Mouse (Mus musculus): Measurements from ENCODE around the gene Pikfyve. TPM values are rescaled to one million over a fixed set of nuclear protein-coding genes. Genes with fewer than 3 reads are reported as not detected.
A peak's percentile ranks its signal among the peaks of the same experiment; 100 is the strongest.

Pikfyve gene
- polyA plus RNA-seq, 1 experiment from 2014 or later: 15.5 TPM

GRCm38 (mm10) chr1:65167496-65167895 lies 19.0 kb upstream of the Pikfyve start:
- Histone ChIP-seq H3K4me1 (replicated peaks; ENCODE audit: control insufficient read depth, insufficient read depth, low read length) (no peaks in the 10 kb centered on the region), H3K4me2 (ENCODE audit: low read length) (no peak overlapping the region)
- WGBS: 90% methylated on average over 1 of the region's 1 CpGs

GRCm38 (mm10) chr1:65169536-65169935 lies 16.9 kb upstream of the Pikfyve start:
- Histone ChIP-seq H3K27ac (ENCODE audit: low read depth) (no peak overlapping the region), H3K9ac (ENCODE audit: low read length) (no peak overlapping the region), H3K4me2 (ENCODE audit: low read length) (no peak overlapping the region), H3K4me3 (ENCODE audit: low read depth, low read length) (no peak overlapping the region), H3K36me3 (ENCODE audit: control insufficient read depth, insufficient read depth, low read length) (peaks cover 88% of the 10 kb centered on the region), H3K9me3 (ENCODE audit: control insufficient read depth, low read length) (no peaks in the 10 kb centered on the region), H3K27me3 (replicated peaks; ENCODE audit: control insufficient read depth, insufficient read depth, low read length) (no peaks in the 10 kb centered on the region), H3K4me1 (replicated peaks; ENCODE audit: control insufficient read depth, insufficient read depth, low read length) (no peaks in the 10 kb centered on the region)
- DNase-seq (ENCODE audit: low spot score) (no peak), ATAC-seq (replicated peaks; ENCODE audit: low FRiP score, low TSS enrichment, low read depth) (no peak)
- WGBS: 89% methylated on average over 7 of the region's 7 CpGs

More at GRCm38 (mm10) chr1:65167496-65167895, 19.0 kb upstream of the Pikfyve start:
- Histone ChIP-seq H3K9me3 (ENCODE audit: control insufficient read depth, low read length) (no peaks in the 10 kb centered on the region), H3K4me3 (ENCODE audit: low read depth, low read length) (no peak overlapping the region), H3K27ac (ENCODE audit: low read depth) (no peak overlapping the region), H3K36me3 (ENCODE audit: control insufficient read depth, insufficient read depth, low read length) (peaks cover 89% of the 10 kb centered on the region), H3K27me3 (replicated peaks; ENCODE audit: control insufficient read depth, insufficient read depth, low read length) (no peaks in the 10 kb centered on the region), H3K9ac (ENCODE audit: low read length) (no peak overlapping the region)
- ATAC-seq (replicated peaks; ENCODE audit: low FRiP score, low TSS enrichment, low read depth) (no peak), DNase-seq (ENCODE audit: low spot score) (no peak)

GRCm38 (mm10) chr1:65169947-65170346 lies 16.5 kb upstream of the Pikfyve start:
- no peaks in the 10 kb centered on the region for H3K9me3 ChIP-seq (ENCODE audit: control insufficient read depth, low read length)
- H3K4me3 ChIP-seq (ENCODE audit: low read depth, low read length): no peak overlapping the region
- ATAC-seq (replicated peaks; ENCODE audit: low FRiP score, low TSS enrichment, low read depth) (no peak), DNase-seq (ENCODE audit: low spot score) (no peak)
- H3K27ac ChIP-seq (ENCODE audit: low read depth): no peak overlapping the region
- H3K4me2 ChIP-seq (ENCODE audit: low read length): no peak overlapping the region
- H3K9ac ChIP-seq (ENCODE audit: low read length): no peak overlapping the region
- no peaks in the 10 kb centered on the region for H3K4me1 ChIP-seq (replicated peaks; ENCODE audit: control insufficient read depth, insufficient read depth, low read length)
- 77% methylated on average over 5 of the region's 5 CpGs for WGBS
- H3K27me3 ChIP-seq (replicated peaks; ENCODE audit: control insufficient read depth, insufficient read depth, low read length): no peaks in the 10 kb centered on the region
- H3K36me3 ChIP-seq (ENCODE audit: control insufficient read depth, insufficient read depth, low read length): peaks cover 85% of the 10 kb centered on the region

- Histone ChIP-seq H3K4me2 (ENCODE audit: low read length) (no peak overlapping the region), H3K36me3 (ENCODE audit: control insufficient read depth, insufficient read depth, low read length) (peaks cover 69% of the 10 kb centered on the region), H3K9me3 (ENCODE audit: control insufficient read depth, low read length) (no peaks in the 10 kb centered on the region), H3K27ac (ENCODE audit: low read depth) (no peak overlapping the region), H3K4me1 (replicated peaks; ENCODE audit: control insufficient read depth, insufficient read depth, low read length) (no peaks in the 10 kb centered on the region), H3K27me3 (replicated peaks; ENCODE audit: control insufficient read depth, insufficient read depth, low read length) (no peaks in the 10 kb centered on the region), H3K4me3 (ENCODE audit: low read depth, low read length) (no peak overlapping the region), H3K9ac (ENCODE audit: low read length) (no peak overlapping the region)
- WGBS: 89% methylated on average over 4 of the region's 4 CpGs
- DNase-seq (ENCODE audit: low spot score) (no peak), ATAC-seq (replicated peaks; ENCODE audit: low FRiP score, low TSS enrichment, low read depth) (no peak)
Measured at GRCm38 (mm10) chr1:65171579-65171978, 14.9 kb upstream of the Pikfyve start.

- DNase-seq (ENCODE audit: low spot score): no peak
- no peak for ATAC-seq (replicated peaks; ENCODE audit: low FRiP score, low TSS enrichment, low read depth)
- no peaks in the 10 kb centered on the region for H3K9me3 ChIP-seq (ENCODE audit: control insufficient read depth, low read length)
- no peak overlapping the region for H3K9ac ChIP-seq (ENCODE audit: low read length)
- H3K36me3 ChIP-seq (ENCODE audit: control insufficient read depth, insufficient read depth, low read length): peaks cover 49% of the 10 kb centered on the region
- H3K4me3 ChIP-seq (ENCODE audit: low read depth, low read length): no peak overlapping the region
- H3K4me2 ChIP-seq (ENCODE audit: low read length): no peak overlapping the region
- 90% methylated on average over 2 of the region's 2 CpGs for WGBS
- no peaks in the 10 kb centered on the region for H3K27me3 ChIP-seq (replicated peaks; ENCODE audit: control insufficient read depth, insufficient read depth, low read length)
- no peak overlapping the region for H3K27ac ChIP-seq (ENCODE audit: low read depth)
- peaks cover 8% of the 10 kb centered on the region; the same call in 1 of the 2 replicates for H3K4me1 ChIP-seq (replicated peaks; ENCODE audit: control insufficient read depth, insufficient read depth, low read length)
Measured at GRCm38 (mm10) chr1:65173716-65174115, 12.8 kb upstream of the Pikfyve start.

- Histone ChIP-seq H3K9me3 (ENCODE audit: control insufficient read depth, low read length) (no peaks in the 10 kb centered on the region), H3K36me3 (ENCODE audit: control insufficient read depth, insufficient read depth, low read length) (peaks cover 26% of the 10 kb centered on the region), H3K4me1 (replicated peaks; ENCODE audit: control insufficient read depth, insufficient read depth, low read length) (peaks cover 8% of the 10 kb centered on the region; the same call in 1 of the 2 replicates), H3K4me2 (ENCODE audit: low read length) (peak overlapping the region; percentile 76; the same call in 1 of the 2 replicates), H3K27ac (ENCODE audit: low read depth) (no peak overlapping the region), H3K27me3 (replicated peaks; ENCODE audit: control insufficient read depth, insufficient read depth, low read length) (no peaks in the 10 kb centered on the region), H3K4me3 (ENCODE audit: low read depth, low read length) (no peak overlapping the region), H3K9ac (ENCODE audit: low read length) (no peak overlapping the region)
- DNase-seq (ENCODE audit: low spot score) (no peak), ATAC-seq (replicated peaks; ENCODE audit: low FRiP score, low TSS enrichment, low read depth) (no peak)
- WGBS: 61% methylated on average over 4 of the region's 4 CpGs
Measured at GRCm38 (mm10) chr1:65176171-65176570, 10.3 kb upstream of the Pikfyve start.

- Histone ChIP-seq H3K4me2 (ENCODE audit: low read length) (peak overlapping the region; percentile 76), H3K4me1 (replicated peaks; ENCODE audit: control insufficient read depth, insufficient read depth, low read length) (peaks cover 8% of the 10 kb centered on the region; the same call in 1 of the 2 replicates), H3K27ac (ENCODE audit: low read depth) (no peak overlapping the region), H3K4me3 (ENCODE audit: low read depth, low read length) (0 out of 2 replicates have a peak overlapping the region, but pooled peaks have one; percentile 78), H3K9ac (ENCODE audit: low read length) (no peak overlapping the region), H3K9me3 (ENCODE audit: control insufficient read depth, low read length) (no peaks in the 10 kb centered on the region), H3K36me3 (ENCODE audit: control insufficient read depth, insufficient read depth, low read length) (peaks cover 20% of the 10 kb centered on the region), H3K27me3 (replicated peaks; ENCODE audit: control insufficient read depth, insufficient read depth, low read length) (no peaks in the 10 kb centered on the region)
- no peak for DNase-seq (ENCODE audit: low spot score)
- 68% methylated on average over 5 of the region's 5 CpGs for WGBS
- no peak for ATAC-seq (replicated peaks; ENCODE audit: low FRiP score, low TSS enrichment, low read depth)
Measured at GRCm38 (mm10) chr1:65176912-65177311, 9.6 kb upstream of the Pikfyve start.

GRCm38 (mm10) chr1:65177452-65177851 lies 9.0 kb upstream of the Pikfyve start:
- DNase-seq (ENCODE audit: low spot score): no peak

More at GRCm38 (mm10) chr1:65177452-65177851, 9.0 kb upstream of the Pikfyve start:
- Histone ChIP-seq H3K4me3 (ENCODE audit: low read depth, low read length) (peak overlapping the region; percentile 78), H3K4me2 (ENCODE audit: low read length) (peak overlapping the region; percentile 76), H3K9me3 (ENCODE audit: control insufficient read depth, low read length) (no peaks in the 10 kb centered on the region), H3K27me3 (replicated peaks; ENCODE audit: control insufficient read depth, insufficient read depth, low read length) (no peaks in the 10 kb centered on the region), H3K9ac (ENCODE audit: low read length) (no peak overlapping the region), H3K36me3 (ENCODE audit: control insufficient read depth, insufficient read depth, low read length) (peaks cover 20% of the 10 kb centered on the region), H3K4me1 (replicated peaks; ENCODE audit: control insufficient read depth, insufficient read depth, low read length) (peaks cover 8% of the 10 kb centered on the region; the same call in 1 of the 2 replicates), H3K27ac (ENCODE audit: low read depth) (no peak overlapping the region)
- no peak for ATAC-seq (replicated peaks; ENCODE audit: low FRiP score, low TSS enrichment, low read depth)
- WGBS: 33% methylated on average over 3 of the region's 3 CpGs
